10 mouse cellular contexts compared by ENCODE assay signal in the genomic region with DNA sequence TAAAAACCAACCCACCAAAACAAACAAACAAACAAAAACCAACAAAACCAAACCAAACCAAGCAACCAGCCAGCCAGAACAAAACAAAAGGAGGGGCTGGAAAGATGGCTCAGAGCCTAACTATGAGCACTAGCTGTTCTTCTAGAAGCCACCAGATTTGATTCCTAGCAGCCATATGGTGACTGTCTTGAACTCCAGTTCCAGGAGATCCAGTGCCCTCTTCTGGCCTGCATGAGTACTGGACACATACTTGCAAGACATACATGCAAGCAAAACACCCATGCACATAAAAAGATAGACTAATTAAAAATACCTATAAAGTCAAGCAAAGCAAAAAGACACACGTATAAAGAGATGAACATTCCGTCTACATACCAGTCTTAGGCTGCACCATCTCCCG. TPM values are rescaled to one million over a fixed set of nuclear protein-coding genes. Genes with fewer than 3 reads are reported as not detected.
A peak's percentile ranks its signal among the peaks of the same experiment; 100 is the strongest.
DNase-seq lines count a peak whose midpoint lies in the region; ATAC-seq and TF ChIP-seq lines count a peak whose summit lies in the region.
"Had no signal": no experiment of that assay in that cellular context is flagged by ENCODE, and none has a peak within 500 bp of the region (broad histone marks: within the 10 kb centered on the region; RNA-seq: fewer than 3 reads in every experiment).

No protein-coding gene starts in this region.

- no peak for ATAC-seq in kidney, embryonic 15.5 days (replicated peaks; ENCODE audit: low FRiP score)

- 93% methylated on average over 3 of the region's 3 CpGs for WGBS in kidney, embryonic 15.5 days
- WGBS in bone marrow, adult 2 months = 83% methylated on average over 3 of the region's 3 CpGs
- WGBS in lung, adult 2 months = 97% methylated on average over 3 of the region's 3 CpGs

- H3K9ac ChIP-seq in kidney, embryonic 15.5 days = no peak overlapping the region
- H3K9ac ChIP-seq in ES-Bruce4 (ENCODE audit: low read depth, poor library complexity, severe bottlenecking) = no peak overlapping the region
- H3K9ac ChIP-seq: liver, embryonic 15.5 days had no signal

- TF ChIP-seq EP300 in ES-Bruce4 (IDR thresholded peaks at IDR 0.05; ENCODE audit: insufficient read depth, low read depth, low read length) = no peak

- DNase-seq in kidney, adult 11 months = peak; percentile 17
- no peak for DNase-seq in lung, adult 2 months
- DNase-seq in frontal cortex, postnatal 25 days (ENCODE audit: low spot score in 2 of 2) = no peak
- DNase-seq in cerebellum, postnatal 36 days = no peak
- no peak for DNase-seq in layer of hippocampus, adult 9-11 months

- H3K9me3 ChIP-seq in kidney, embryonic 15.5 days (replicated peaks) = 0 out of 2 replicates have a peak, but pooled peaks cover 2% of the 10 kb centered on the region
- H3K9me3 ChIP-seq in ES-Bruce4 (replicated peaks; ENCODE audit: control insufficient read depth, insufficient read depth, low read length, poor library complexity, severe bottlenecking) = no peaks in the 10 kb centered on the region
- H3K9me3 ChIP-seq: liver, embryonic 15.5 days had no signal

- H3K27ac ChIP-seq in kidney, embryonic 15.5 days = no peak overlapping the region
- no peak overlapping the region for H3K27ac ChIP-seq in ES-Bruce4 (ENCODE audit: insufficient read depth, low read length)
- no peak overlapping the region for H3K27ac ChIP-seq in bone marrow, adult 2 months (ENCODE audit: control insufficient read depth, insufficient read depth, low read depth, low read length, poor library complexity)
- H3K27ac ChIP-seq: liver, embryonic 15.5 days had no signal

- H3K36me3 ChIP-seq in kidney, embryonic 15.5 days = no peaks in the 10 kb centered on the region
- no peaks in the 10 kb centered on the region for H3K36me3 ChIP-seq in ES-Bruce4 (ENCODE audit: control insufficient read depth, insufficient read depth, low read length, poor library complexity, severe bottlenecking)
- H3K36me3 ChIP-seq: liver, embryonic 15.5 days had no signal

- TF ChIP-seq POLR2A in ES-Bruce4 (IDR thresholded peaks at IDR 0.05; ENCODE audit: insufficient read depth, low read length) = no peak
- no peak for TF ChIP-seq POLR2A in bone marrow, adult 2 months (IDR thresholded peaks at IDR 0.05; ENCODE audit: borderline replicate concordance, control insufficient read depth, low read depth, low read length)
- no peak for TF ChIP-seq POLR2A in lung, adult 2 months (IDR thresholded peaks at IDR 0.05; ENCODE audit: borderline replicate concordance, extremely low read depth, low read depth, low read length)

- TF ChIP-seq CTCF in ES-Bruce4 (IDR thresholded peaks at IDR 0.05; ENCODE audit: low read depth, low read length) = peak; percentile 12
- TF ChIP-seq CTCF in bone marrow, adult 2 months (IDR thresholded peaks at IDR 0.05; ENCODE audit: control insufficient read depth, insufficient read depth, low read length) = peak; percentile 47
- TF ChIP-seq CTCF in lung, adult 2 months (IDR thresholded peaks at IDR 0.05; ENCODE audit: insufficient read depth, low read length) = peak; percentile 28; the same call in 1 of the 2 replicates

- H3K4me3 ChIP-seq in kidney, embryonic 15.5 days (replicated peaks) = no peak overlapping the region
- no peak overlapping the region for H3K4me3 ChIP-seq in ES-Bruce4 (ENCODE audit: low read depth, low read length)
- no peak overlapping the region for H3K4me3 ChIP-seq in bone marrow, adult 2 months (replicated peaks; ENCODE audit: control insufficient read depth, low read depth, low read length)
- no peak overlapping the region for H3K4me3 ChIP-seq in lung, adult 2 months (replicated peaks; ENCODE audit: extremely low read depth, low read depth, low read length)
- H3K4me3 ChIP-seq: erythroblast, embryonic 14.5 days; liver, embryonic 15.5 days had no signal

- H3K4me1 ChIP-seq in kidney, embryonic 15.5 days = 0 out of 2 replicates have a peak, but pooled peaks cover 12% of the 10 kb centered on the region
- no peaks in the 10 kb centered on the region for H3K4me1 ChIP-seq in ES-Bruce4 (ENCODE audit: control insufficient read depth, insufficient read depth, low read length)
- no peaks in the 10 kb centered on the region for H3K4me1 ChIP-seq in bone marrow, adult 2 months (ENCODE audit: control insufficient read depth, insufficient read depth, low read length)
- H3K4me1 ChIP-seq in lung, adult 2 months (ENCODE audit: control insufficient read depth, insufficient read depth, low read length) = peaks cover 5% of the 10 kb centered on the region; the same call in 1 of the 2 replicates
- H3K4me1 ChIP-seq: liver, embryonic 15.5 days had no signal

- H3K4me2 ChIP-seq in kidney, embryonic 15.5 days = no peak overlapping the region
- H3K4me2 ChIP-seq: liver, embryonic 15.5 days had no signal

- H3K27me3 ChIP-seq in kidney, embryonic 15.5 days = no peaks in the 10 kb centered on the region
- no peaks in the 10 kb centered on the region for H3K27me3 ChIP-seq in ES-Bruce4 (ENCODE audit: control insufficient read depth, insufficient read depth, low read length, poor library complexity, severe bottlenecking)
- H3K27me3 ChIP-seq: liver, embryonic 15.5 days had no signal

RNA-seq across cellular contexts. Expression of gene Cmtm8, which starts 43.7 kb away (rescaled TPM):
- 38.8 and 41.4 TPM in 2 replicates for polyA plus RNA-seq in kidney, embryonic 15.5 days (2015; fragmentation: Nextera tagmentation; extraction: Ambion mirVana)
- polyA plus RNA-seq in ES-Bruce4 (2011; ENCODE audit: insufficient read depth, insufficient read length, low read depth, missing spikeins) = 7.8 and 8.2 TPM in 2 replicates
- 0.92 TPM in 1 of 2 replicates, not detected in the other for polyA plus RNA-seq in bone marrow, adult 2 months (2011; ENCODE audit: insufficient read depth, insufficient read length, low replicate concordance, missing spikeins)
- polyA plus RNA-seq in lung, adult 2 months (2012; rRNA removed) = 151 and 179 TPM in 2 replicates

RNA-seq across cellular contexts. Expression of gene Gpd1l, which starts 46.1 kb away (rescaled TPM):
- 19.5 and 20.1 TPM in 2 replicates for polyA plus RNA-seq in kidney, embryonic 15.5 days (2015; fragmentation: Nextera tagmentation; extraction: Ambion mirVana)
- polyA plus RNA-seq in ES-Bruce4 (2011; ENCODE audit: insufficient read depth, insufficient read length, low read depth, missing spikeins) = 14.4 and 14.5 TPM in 2 replicates
- polyA plus RNA-seq in bone marrow, adult 2 months (2011; ENCODE audit: insufficient read depth, insufficient read length, low replicate concordance, missing spikeins) = 12.3 and 14.6 TPM in 2 replicates
- polyA plus RNA-seq in lung, adult 2 months (2012; rRNA removed) = 20.0 and 27.3 TPM in 2 replicates
